Mouse (Mus musculus): ENCODE measurements around the gene Setd3. TPM values are rescaled to one million over a fixed set of nuclear protein-coding genes. Genes with fewer than 3 reads are reported as not detected.

Setd3 gene
- polyA plus RNA-seq, 1 experiment from 2014 or later: 72.6 TPM

GRCm38 (mm10) chr12:108215090-108215489 lies 36.0 kb upstream of the Setd3 start:
- H3K27ac ChIP-seq: peak overlapping the region; percentile 72
- H3K9me3 ChIP-seq: no peaks in the 10 kb centered on the region
- DNase-seq (ENCODE audit: low spot score): no peak

DNA sequence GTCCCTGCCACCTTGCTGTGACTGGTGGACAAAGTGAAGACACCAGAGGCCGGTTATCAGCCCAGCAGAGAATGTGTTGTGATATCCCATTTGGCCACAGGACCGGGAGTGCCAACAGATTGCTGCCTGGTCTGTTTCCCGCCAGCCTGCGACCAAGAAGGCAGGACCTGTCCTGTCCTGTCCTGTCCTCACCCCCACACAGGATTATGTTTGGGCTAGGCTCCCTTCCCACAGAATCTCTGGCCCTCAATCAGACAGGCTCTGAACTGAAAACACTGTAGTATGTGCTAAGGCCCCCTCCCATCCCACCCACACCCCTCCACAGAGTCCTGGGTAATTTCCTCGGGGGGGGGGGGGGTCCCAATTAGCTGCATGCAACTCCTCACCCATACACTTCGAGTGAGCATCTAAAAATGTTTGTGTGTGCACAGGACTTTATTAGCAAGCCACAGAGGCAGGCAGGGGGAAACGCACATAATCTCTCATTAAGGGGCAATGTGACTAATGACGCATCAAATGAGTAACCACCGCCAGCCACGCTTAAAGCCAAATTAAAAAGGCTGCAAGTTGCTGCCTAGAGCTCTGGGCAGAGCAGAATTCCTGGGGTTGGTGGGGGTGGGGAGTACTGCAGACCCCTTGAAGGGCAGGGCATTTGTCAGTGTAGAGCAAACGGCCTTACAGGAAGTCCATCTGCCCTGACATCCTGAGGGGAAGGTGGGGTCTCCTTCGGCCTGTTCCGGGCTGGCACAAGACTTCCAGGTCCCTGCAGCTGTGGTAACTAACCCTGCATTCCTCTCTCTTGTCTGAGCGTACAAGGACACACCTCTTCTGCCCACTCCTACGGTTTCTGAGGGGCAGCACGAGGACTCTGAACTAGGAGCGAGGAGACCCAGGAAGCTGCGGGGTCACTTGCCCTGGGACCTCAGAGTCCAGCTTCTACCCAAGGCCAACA lies 34.3 kb upstream of the Setd3 start:
- DNase-seq (ENCODE audit: low spot score): no peak
- Histone ChIP-seq H3K27ac (peak overlapping the region; percentile 60), H3K36me3 (no peaks in the 10 kb centered on the region), H3K4me1 (peaks cover 92% of the 10 kb centered on the region), H3K4me3 (no peak overlapping the region), H3K9me3 (no peaks in the 10 kb centered on the region), H3K27me3 (ENCODE audit: insufficient read depth, poor library complexity, severe bottlenecking) (no peaks in the 10 kb centered on the region)
- 33% methylated on average over 18 of the region's 18 CpGs for WGBS

More at GRCm38 (mm10) chr12:108215090-108215489, 36.0 kb upstream of the Setd3 start:
- no peak overlapping the region for H3K4me3 ChIP-seq
- H3K36me3 ChIP-seq: 0 out of 2 replicates have a peak, but pooled peaks cover 3% of the 10 kb centered on the region
- 33% methylated on average over 8 of the region's 8 CpGs for WGBS
- no peaks in the 10 kb centered on the region for H3K27me3 ChIP-seq (ENCODE audit: insufficient read depth, poor library complexity, severe bottlenecking)
- H3K4me1 ChIP-seq: peaks cover 93% of the 10 kb centered on the region

GRCm38 (mm10) chr12:108212476-108212875 lies 33.4 kb upstream of the Setd3 start:
- Histone ChIP-seq H3K36me3 (0 out of 2 replicates have a peak, but pooled peaks cover under 1% of the 10 kb centered on the region), H3K27me3 (ENCODE audit: insufficient read depth, poor library complexity, severe bottlenecking) (no peaks in the 10 kb centered on the region), H3K9me3 (no peaks in the 10 kb centered on the region), H3K4me1 (peaks cover 92% of the 10 kb centered on the region), H3K27ac (peak overlapping the region; percentile 60), H3K4me3 (no peak overlapping the region)
- WGBS: 79% methylated on average over 6 of the region's 6 CpGs
- DNase-seq (ENCODE audit: low spot score): no peak

DNA sequence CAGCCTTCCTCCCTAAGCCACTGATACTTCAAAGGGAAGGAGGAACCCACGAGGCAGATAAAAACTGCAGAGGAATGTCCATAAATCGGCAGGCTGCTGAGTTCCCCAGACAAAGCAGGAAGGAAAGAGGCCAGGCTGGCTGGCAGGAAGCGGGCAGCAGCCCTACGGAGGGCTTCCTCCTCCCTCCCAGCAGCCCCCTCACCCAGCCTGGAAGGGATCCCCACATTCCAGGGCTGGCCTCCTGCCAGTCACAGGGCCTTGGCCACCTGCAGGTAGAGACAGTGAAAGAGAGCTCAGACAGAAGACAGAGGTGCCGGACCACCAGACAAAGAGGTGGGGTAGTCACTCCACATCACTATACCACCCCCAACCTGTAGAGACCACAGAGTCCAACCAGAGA lies 33.0 kb upstream of the Setd3 start:
- H3K36me3 ChIP-seq: 0 out of 2 replicates have a peak, but pooled peaks cover 4% of the 10 kb centered on the region
- WGBS: 38% methylated on average over 5 of the region's 5 CpGs
- H3K4me3 ChIP-seq: no peak overlapping the region
- H3K27ac ChIP-seq: peak overlapping the region; percentile 60
- no peaks in the 10 kb centered on the region for H3K9me3 ChIP-seq
- peaks cover 90% of the 10 kb centered on the region for H3K4me1 ChIP-seq
- DNase-seq (ENCODE audit: low spot score): no peak
- H3K27me3 ChIP-seq (ENCODE audit: insufficient read depth, poor library complexity, severe bottlenecking): no peaks in the 10 kb centered on the region

DNA sequence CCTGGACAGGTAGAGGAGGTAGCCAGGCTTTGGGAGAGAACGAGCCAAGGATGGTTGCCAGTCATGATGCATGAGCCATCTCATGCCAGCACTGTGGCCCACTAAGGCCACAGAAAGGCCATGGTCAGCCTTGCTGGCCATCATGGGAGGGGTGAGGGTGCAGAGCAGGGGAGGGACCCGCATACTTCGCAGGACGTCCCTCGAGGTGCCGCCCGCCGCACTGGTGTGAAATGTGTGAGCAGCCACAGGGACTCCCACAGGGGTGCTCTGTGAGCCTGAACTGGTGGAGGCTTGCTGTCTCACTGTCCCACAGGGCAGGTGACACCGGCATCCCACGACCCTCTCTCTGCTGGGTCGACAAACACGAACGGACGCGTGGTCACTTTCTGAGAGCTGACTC lies 31.5 kb upstream of the Setd3 start:
- Histone ChIP-seq H3K27me3 (ENCODE audit: insufficient read depth, poor library complexity, severe bottlenecking) (no peaks in the 10 kb centered on the region), H3K27ac (0 out of 2 replicates have a peak overlapping the region, but pooled peaks have one; percentile 19), H3K36me3 (peaks cover 16% of the 10 kb centered on the region), H3K4me1 (peaks cover 85% of the 10 kb centered on the region), H3K4me3 (no peak overlapping the region), H3K9me3 (no peaks in the 10 kb centered on the region)
- 88% methylated on average over 15 of the region's 15 CpGs for WGBS
- DNase-seq (ENCODE audit: low spot score): no peak

DNA sequence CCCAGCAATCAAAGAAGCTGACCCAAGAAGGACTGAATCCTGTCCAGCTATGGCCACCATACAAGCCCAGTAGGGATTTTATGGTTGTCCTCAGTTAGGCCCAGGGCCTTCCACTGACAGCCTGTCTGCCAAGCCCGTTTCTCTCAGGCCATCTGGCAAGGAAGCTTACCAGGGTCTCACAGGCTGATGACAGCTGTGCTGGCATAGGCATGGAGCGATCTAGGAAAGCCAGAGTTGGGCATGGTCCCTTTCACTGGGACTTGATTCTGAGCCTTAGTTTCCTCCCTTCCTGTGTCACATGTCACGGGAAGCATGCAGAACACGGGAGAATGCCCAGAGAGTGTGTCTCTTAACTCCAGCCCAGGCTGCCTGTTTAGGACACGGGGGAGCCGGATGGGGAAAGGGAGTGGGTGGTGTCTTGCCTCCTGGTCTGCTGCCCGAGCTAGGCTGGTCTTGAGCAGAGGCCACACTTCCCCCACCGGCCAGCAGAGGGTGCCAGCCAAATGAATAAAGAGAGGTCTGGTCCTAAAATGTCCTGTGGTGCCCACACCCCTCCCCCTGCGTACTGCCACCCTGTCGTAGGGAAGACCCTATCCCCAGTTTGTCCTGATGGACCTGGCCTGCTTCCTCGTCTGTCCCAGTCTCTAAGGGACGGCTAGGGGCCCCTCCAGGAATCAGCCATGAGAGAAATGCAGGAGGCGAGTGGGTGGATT lies 29.8 kb upstream of the Setd3 start:
- 39% methylated on average over 13 of the region's 13 CpGs for WGBS
- H3K9me3 ChIP-seq: no peaks in the 10 kb centered on the region
- peaks cover 69% of the 10 kb centered on the region for H3K4me1 ChIP-seq
- peaks cover 33% of the 10 kb centered on the region for H3K36me3 ChIP-seq
- no peaks in the 10 kb centered on the region for H3K27me3 ChIP-seq (ENCODE audit: insufficient read depth, poor library complexity, severe bottlenecking)
- no peak overlapping the region for H3K4me3 ChIP-seq
- peak overlapping the region; percentile 67 for H3K27ac ChIP-seq
- peak; percentile 83 for DNase-seq (ENCODE audit: low spot score)

DNA sequence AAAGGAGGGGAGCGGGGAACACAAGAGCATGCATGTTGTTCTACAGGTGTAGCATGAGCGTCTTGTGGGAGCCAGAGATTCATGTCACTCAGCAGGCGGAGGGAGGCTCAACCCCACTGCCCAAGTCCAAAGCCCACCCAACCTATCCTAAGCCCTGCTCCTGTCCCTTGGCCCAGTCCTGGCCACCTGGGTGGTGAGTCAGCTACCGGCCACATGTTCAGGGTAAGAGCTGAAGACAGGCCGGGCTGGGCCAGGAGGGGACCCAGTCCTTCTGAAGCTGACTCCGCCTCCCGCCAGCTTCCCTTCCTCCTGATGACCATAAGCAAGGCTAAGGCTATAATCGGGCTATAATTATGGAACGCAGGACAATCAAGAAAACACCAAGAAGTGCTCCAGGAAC lies 29.1 kb upstream of the Setd3 start:
- DNase-seq (ENCODE audit: low spot score): no peak
- WGBS: 89% methylated on average over 9 of the region's 9 CpGs
- H3K36me3 ChIP-seq: peaks cover 38% of the 10 kb centered on the region

DNA sequence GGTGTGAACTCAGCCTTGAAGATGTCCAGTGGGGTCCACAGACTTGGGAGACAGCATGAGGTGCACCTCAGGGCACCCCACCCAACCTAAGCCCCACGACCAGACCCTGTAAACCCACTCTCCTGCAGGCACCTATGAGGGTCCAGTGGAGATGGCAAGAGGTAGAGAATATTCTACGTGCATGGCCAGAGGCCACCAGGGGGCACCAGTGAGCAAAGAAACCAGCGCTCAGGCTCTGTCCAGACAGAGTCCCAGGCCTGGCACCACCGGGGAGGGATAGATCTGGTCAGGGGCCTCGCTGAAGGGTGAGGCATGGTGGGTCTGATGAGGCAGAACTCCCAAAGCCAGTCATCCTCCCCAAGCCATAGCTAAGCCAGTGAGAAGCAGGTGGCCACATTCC lies 27.5 kb upstream of the Setd3 start:
- 11% methylated on average over 5 of the region's 5 CpGs for WGBS
- Histone ChIP-seq H3K4me3 (no peak overlapping the region), H3K9me3 (no peaks in the 10 kb centered on the region), H3K27ac (no peak overlapping the region), H3K4me1 (peaks cover 46% of the 10 kb centered on the region), H3K27me3 (ENCODE audit: insufficient read depth, poor library complexity, severe bottlenecking) (no peaks in the 10 kb centered on the region), H3K36me3 (peaks cover 53% of the 10 kb centered on the region)
- peak; percentile 90 for DNase-seq (ENCODE audit: low spot score)

More for the DNA sequence above, 29.1 kb upstream of the Setd3 start:
- no peaks in the 10 kb centered on the region for H3K9me3 ChIP-seq
- H3K4me3 ChIP-seq: no peak overlapping the region
- H3K27me3 ChIP-seq (ENCODE audit: insufficient read depth, poor library complexity, severe bottlenecking): no peaks in the 10 kb centered on the region
- H3K4me1 ChIP-seq: peaks cover 62% of the 10 kb centered on the region
- H3K27ac ChIP-seq: no peak overlapping the region

DNA sequence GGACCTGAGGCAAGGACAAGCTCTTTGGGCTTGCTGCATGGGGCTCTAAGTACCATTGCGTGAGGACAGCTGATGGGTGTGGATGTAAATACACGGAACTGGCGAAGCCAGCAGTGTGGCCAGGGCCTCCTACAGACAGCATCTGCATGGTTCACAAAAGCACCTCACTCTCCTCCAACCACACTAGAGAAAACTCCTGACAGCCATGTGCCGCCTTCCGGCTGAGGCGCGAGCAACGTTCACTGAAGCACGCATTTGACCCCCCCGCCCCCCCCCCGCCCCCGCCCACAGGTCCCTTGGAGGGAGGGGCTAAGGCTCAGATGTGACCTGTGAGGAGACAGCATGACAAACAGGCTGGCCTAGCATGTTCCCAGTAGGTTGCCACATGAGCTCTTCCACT lies 25.9 kb upstream of the Setd3 start:
- Histone ChIP-seq H3K4me3 (no peak overlapping the region), H3K27ac (no peak overlapping the region), H3K27me3 (ENCODE audit: insufficient read depth, poor library complexity, severe bottlenecking) (no peaks in the 10 kb centered on the region), H3K36me3 (peaks cover 70% of the 10 kb centered on the region), H3K4me1 (peaks cover 30% of the 10 kb centered on the region), H3K9me3 (no peaks in the 10 kb centered on the region)
- WGBS: 84% methylated on average over 12 of the region's 12 CpGs
- DNase-seq (ENCODE audit: low spot score): no peak

DNA sequence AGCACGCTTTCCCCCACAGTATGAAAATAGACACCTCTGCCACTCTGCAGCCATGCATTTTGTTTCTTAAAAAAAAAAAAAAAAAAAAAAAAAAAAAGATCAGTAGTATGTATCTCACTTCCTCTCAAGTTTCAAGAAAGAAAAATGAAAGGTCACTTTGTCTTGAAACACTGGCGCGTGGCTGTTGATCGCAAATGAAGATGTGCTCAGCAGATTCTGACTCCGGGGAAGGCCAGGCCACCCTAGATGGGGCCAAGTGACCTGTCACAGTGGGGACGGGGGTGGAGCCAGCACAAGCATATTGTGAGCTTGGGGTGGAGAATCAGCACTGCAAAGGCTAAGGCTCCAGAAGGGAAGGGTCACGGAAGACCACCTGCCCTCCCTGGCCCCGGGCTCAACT lies 24.8 kb upstream of the Setd3 start:
- H3K4me1 ChIP-seq: peaks cover 19% of the 10 kb centered on the region
- no peak overlapping the region for H3K27ac ChIP-seq
- H3K4me3 ChIP-seq: no peak overlapping the region
- no peaks in the 10 kb centered on the region for H3K9me3 ChIP-seq
- no peak for DNase-seq (ENCODE audit: low spot score)
- no peaks in the 10 kb centered on the region for H3K27me3 ChIP-seq (ENCODE audit: insufficient read depth, poor library complexity, severe bottlenecking)
- WGBS: 73% methylated on average over 8 of the region's 8 CpGs
- peaks cover 81% of the 10 kb centered on the region for H3K36me3 ChIP-seq

- DNase-seq (ENCODE audit: low spot score): no peak
- H3K36me3 ChIP-seq: peaks cover 98% of the 10 kb centered on the region
- H3K4me1 ChIP-seq: no peaks in the 10 kb centered on the region
- no peak overlapping the region for H3K27ac ChIP-seq
- no peaks in the 10 kb centered on the region for H3K9me3 ChIP-seq
- WGBS: 82% methylated on average over 1 of the region's 1 CpGs
- H3K4me3 ChIP-seq: no peak overlapping the region
- no peaks in the 10 kb centered on the region for H3K27me3 ChIP-seq (ENCODE audit: insufficient read depth, poor library complexity, severe bottlenecking)
These were observed 21.0 kb upstream of the Setd3 start for GRCm38 (mm10) chr12:108200094-108200493.

DNA sequence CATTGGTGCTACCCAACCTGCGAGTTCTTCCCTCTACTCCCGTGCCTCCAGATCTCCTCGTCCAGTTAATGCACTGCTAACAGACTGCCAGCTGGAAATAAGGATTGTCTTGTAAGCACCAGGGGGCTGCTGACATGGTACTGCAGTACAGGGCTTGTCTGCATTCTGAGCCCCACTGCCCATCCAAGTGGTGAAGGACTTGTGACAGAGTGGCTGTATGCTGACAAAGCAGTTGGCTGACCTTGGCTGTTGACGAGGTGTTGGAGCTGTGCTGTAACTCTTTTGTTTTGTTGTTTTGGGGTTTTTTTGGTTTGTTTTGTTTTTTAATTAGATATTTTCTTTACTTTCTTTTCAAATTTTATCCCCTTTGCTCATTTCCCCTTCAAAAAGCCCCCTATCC lies 19.3 kb upstream of the Setd3 start:
- Histone ChIP-seq H3K36me3 (peaks cover 100% of the 10 kb centered on the region), H3K4me3 (no peak overlapping the region), H3K4me1 (no peaks in the 10 kb centered on the region), H3K27me3 (ENCODE audit: insufficient read depth, poor library complexity, severe bottlenecking) (no peaks in the 10 kb centered on the region), H3K9me3 (no peaks in the 10 kb centered on the region), H3K27ac (no peak overlapping the region)
- 88% methylated on average over 4 of the region's 4 CpGs for WGBS
- no peak for DNase-seq (ENCODE audit: low spot score)

- no peaks in the 10 kb centered on the region for H3K27me3 ChIP-seq (ENCODE audit: insufficient read depth, poor library complexity, severe bottlenecking)
- no peak for DNase-seq (ENCODE audit: low spot score)
- H3K4me3 ChIP-seq: no peak overlapping the region
- H3K36me3 ChIP-seq: peaks cover 99% of the 10 kb centered on the region
- H3K4me1 ChIP-seq: no peaks in the 10 kb centered on the region
- H3K27ac ChIP-seq: no peak overlapping the region
- 94% methylated on average over 11 of the region's 11 CpGs for WGBS
- H3K9me3 ChIP-seq: no peaks in the 10 kb centered on the region
These were observed 16.6 kb upstream of the Setd3 start for GRCm38 (mm10) chr12:108195761-108196160.
